Mouse (Mus musculus) bone marrow, adult 2 months (tissue): ENCODE results near the gene Ndufab1.

ENCODE experiments used
- CTCF ChIP-seq: fragments of 200-500 bp; IDR thresholded peaks from 2 replicates; pipeline ENCODE4 v1.5.1; 2011; ENCODE audit warnings: low read length, control low read depth; ENCODE audit not compliant: control insufficient read depth, insufficient read depth
- POLR2A ChIP-seq: fragments of 200-500 bp; IDR thresholded peaks from 2 replicates; pipeline ENCODE4 v1.6.1; 2011; ENCODE audit warnings: low read depth, mild to moderate bottlenecking, control low read depth, low read length, borderline replicate concordance; ENCODE audit not compliant: control insufficient read depth

GRCm38 (mm10) chr7:122045181-122045634 is 56.5 kb downstream of the Ndufab1 start:
- TF ChIP-seq CTCF (no peak), POLR2A (no peak)
